Mouse (Mus musculus): ENCODE measurements around the gene Lrig1. TPM values are rescaled to one million over a fixed set of nuclear protein-coding genes. Genes with fewer than 3 reads are reported as not detected.

Lrig1 gene
- polyA plus RNA-seq, 1 experiment: 62.1 TPM

- TF ChIP-seq POLR2A (IDR thresholded peaks at IDR 0.05; ENCODE audit: control insufficient read depth, extremely low read depth, insufficient read depth, low read length, poor library complexity): no peak
- no peak for TF ChIP-seq CTCF (IDR thresholded peaks at IDR 0.05; ENCODE audit: borderline replicate concordance, control insufficient read depth, extremely low read depth, insufficient read depth, low read length, poor library complexity)
- no peaks in the 10 kb centered on the region for H3K27me3 ChIP-seq (ENCODE audit: control insufficient read depth, insufficient read depth, low read length)
- no peak for DNase-seq
- H3K4me3 ChIP-seq (ENCODE audit: control insufficient read depth, insufficient read depth, low read length): no peak overlapping the region
- no peaks in the 10 kb centered on the region for H3K36me3 ChIP-seq (ENCODE audit: control insufficient read depth, insufficient read depth, low read length)
- 18% methylated on average over 2 of the region's 2 CpGs for WGBS
- H3K4me1 ChIP-seq (replicated peaks; ENCODE audit: control insufficient read depth, insufficient read depth, low read length): peaks cover 36% of the 10 kb centered on the region
- no peak overlapping the region for H3K27ac ChIP-seq (ENCODE audit: control insufficient read depth, insufficient read depth, low read length)
Measured at GRCm38 (mm10) chr6:94672426-94672825, 27.5 kb downstream of the Lrig1 start.

GRCm38 (mm10) chr6:94669370-94669769 is 30.6 kb downstream of the Lrig1 start:
- no peak overlapping the region for H3K4me3 ChIP-seq (ENCODE audit: control insufficient read depth, insufficient read depth, low read length)
- no peak for TF ChIP-seq POLR2A (IDR thresholded peaks at IDR 0.05; ENCODE audit: control insufficient read depth, extremely low read depth, insufficient read depth, low read length, poor library complexity)
- TF ChIP-seq CTCF (IDR thresholded peaks at IDR 0.05; ENCODE audit: borderline replicate concordance, control insufficient read depth, extremely low read depth, insufficient read depth, low read length, poor library complexity): no peak
- no peaks in the 10 kb centered on the region for H3K27me3 ChIP-seq (ENCODE audit: control insufficient read depth, insufficient read depth, low read length)
- no peaks in the 10 kb centered on the region for H3K36me3 ChIP-seq (ENCODE audit: control insufficient read depth, insufficient read depth, low read length)
- H3K4me1 ChIP-seq (replicated peaks; ENCODE audit: control insufficient read depth, insufficient read depth, low read length): peaks cover 26% of the 10 kb centered on the region
- H3K27ac ChIP-seq (ENCODE audit: control insufficient read depth, insufficient read depth, low read length): no peak overlapping the region
- WGBS: 91% methylated on average over 6 of the region's 6 CpGs
- no peak for DNase-seq

- no peak for DNase-seq
- H3K4me1 ChIP-seq (replicated peaks; ENCODE audit: control insufficient read depth, insufficient read depth, low read length): peaks cover 23% of the 10 kb centered on the region
- 92% methylated on average over 13 of the region's 13 CpGs for WGBS
- no peak overlapping the region for H3K27ac ChIP-seq (ENCODE audit: control insufficient read depth, insufficient read depth, low read length)
- no peaks in the 10 kb centered on the region for H3K36me3 ChIP-seq (ENCODE audit: control insufficient read depth, insufficient read depth, low read length)
- H3K27me3 ChIP-seq (ENCODE audit: control insufficient read depth, insufficient read depth, low read length): no peaks in the 10 kb centered on the region
- no peak for TF ChIP-seq CTCF (IDR thresholded peaks at IDR 0.05; ENCODE audit: borderline replicate concordance, control insufficient read depth, extremely low read depth, insufficient read depth, low read length, poor library complexity)
- H3K4me3 ChIP-seq (ENCODE audit: control insufficient read depth, insufficient read depth, low read length): no peak overlapping the region
Measured at GRCm38 (mm10) chr6:94668204-94668863, 31.6 kb downstream of the Lrig1 start.

GRCm38 (mm10) chr6:94667131-94667530 is 32.8 kb downstream of the Lrig1 start:
- whole genome bisulfite sequencing: 94% methylated on average over 4 of the region's 4 CpGs
- TF ChIP-seq CTCF (IDR thresholded peaks at IDR 0.05; ENCODE audit: borderline replicate concordance, control insufficient read depth, extremely low read depth, insufficient read depth, low read length, poor library complexity): no peak
- no peak for TF ChIP-seq POLR2A (IDR thresholded peaks at IDR 0.05; ENCODE audit: control insufficient read depth, extremely low read depth, insufficient read depth, low read length, poor library complexity)
- no peak for DNase-seq
- Histone ChIP-seq H3K36me3 (ENCODE audit: control insufficient read depth, insufficient read depth, low read length) (no peaks in the 10 kb centered on the region), H3K4me1 (replicated peaks; ENCODE audit: control insufficient read depth, insufficient read depth, low read length) (peaks cover 23% of the 10 kb centered on the region), H3K27me3 (ENCODE audit: control insufficient read depth, insufficient read depth, low read length) (no peaks in the 10 kb centered on the region), H3K4me3 (ENCODE audit: control insufficient read depth, insufficient read depth, low read length) (no peak overlapping the region), H3K27ac (ENCODE audit: control insufficient read depth, insufficient read depth, low read length) (no peak overlapping the region)

- H3K4me1 ChIP-seq (replicated peaks; ENCODE audit: control insufficient read depth, insufficient read depth, low read length): peaks cover 26% of the 10 kb centered on the region
- no peaks in the 10 kb centered on the region for H3K27me3 ChIP-seq (ENCODE audit: control insufficient read depth, insufficient read depth, low read length)
- no peak overlapping the region; the same call in 1 of the 2 replicates for H3K27ac ChIP-seq (ENCODE audit: control insufficient read depth, insufficient read depth, low read length)
- 92% methylated on average over 7 of the region's 7 CpGs for WGBS
- H3K36me3 ChIP-seq (ENCODE audit: control insufficient read depth, insufficient read depth, low read length): no peaks in the 10 kb centered on the region
- no peak overlapping the region for H3K4me3 ChIP-seq (ENCODE audit: control insufficient read depth, insufficient read depth, low read length)
- DNase-seq: no peak
- no peak for TF ChIP-seq CTCF (IDR thresholded peaks at IDR 0.05; ENCODE audit: borderline replicate concordance, control insufficient read depth, extremely low read depth, insufficient read depth, low read length, poor library complexity)
- no peak for TF ChIP-seq POLR2A (IDR thresholded peaks at IDR 0.05; ENCODE audit: control insufficient read depth, extremely low read depth, insufficient read depth, low read length, poor library complexity)
Measured at GRCm38 (mm10) chr6:94666432-94667119, 33.4 kb downstream of the Lrig1 start.

- Histone ChIP-seq H3K27ac (ENCODE audit: control insufficient read depth, insufficient read depth, low read length) (peak overlapping the region; percentile 30), H3K4me3 (ENCODE audit: control insufficient read depth, insufficient read depth, low read length) (no peak overlapping the region), H3K4me1 (replicated peaks; ENCODE audit: control insufficient read depth, insufficient read depth, low read length) (peaks cover 30% of the 10 kb centered on the region), H3K36me3 (ENCODE audit: control insufficient read depth, insufficient read depth, low read length) (no peaks in the 10 kb centered on the region), H3K27me3 (ENCODE audit: control insufficient read depth, insufficient read depth, low read length) (no peaks in the 10 kb centered on the region)
- TF ChIP-seq CTCF (IDR thresholded peaks at IDR 0.05; ENCODE audit: borderline replicate concordance, control insufficient read depth, extremely low read depth, insufficient read depth, low read length, poor library complexity): no peak
- TF ChIP-seq POLR2A (IDR thresholded peaks at IDR 0.05; ENCODE audit: control insufficient read depth, extremely low read depth, insufficient read depth, low read length, poor library complexity): no peak
- WGBS: 67% methylated on average over 1 of the region's 1 CpGs
- no peak for DNase-seq
Measured at GRCm38 (mm10) chr6:94665677-94666076, 34.3 kb downstream of the Lrig1 start.

Measured in thymus, adult 2 months (tissue).